Mouse (Mus musculus) CH12.LX (cell line): ENCODE measurements around the gene Cyp2e1. TPM values are rescaled to one million over a fixed set of nuclear protein-coding genes. Genes with fewer than 3 reads are reported as not detected.

Source experiments
- DNase-seq: peaks from one replicate; pipeline ENCODE4 v3.0.0-alpha.2; 2013; ENCODE audit errors: extremely low read depth
- H3K27ac ChIP-seq: 2 replicates; pipeline ENCODE4 v1.5.1; 2012; ENCODE audit warnings: low read depth, mild to moderate bottlenecking, control low read depth, moderate library complexity; ENCODE audit not compliant: insufficient read depth
- H3K27me3 ChIP-seq: replicated peaks from 2 replicates; pipeline ENCODE3; 2012; ENCODE audit warnings: inconsistent platforms
- H3K36me3 ChIP-seq, 2 experiments: replicated peaks in 1 of 2; 2 replicates each; pipeline versions ENCODE3 to v1.6.1; 2012; ENCODE audit warnings: inconsistent platforms in 1 of 2, low read length in 1 of 2, mild to moderate bottlenecking in 1 of 2, mixed read lengths in 1 of 2, moderate library complexity in 1 of 2; ENCODE audit not compliant: control insufficient read depth in 1 of 2, insufficient read depth in 1 of 2
- H3K4me1 ChIP-seq, 2 experiments: 2 replicates each; pipeline ENCODE4 v1.6.1; 2012; ENCODE audit warnings: inconsistent platforms in 1 of 2, moderate library complexity in 1 of 2; ENCODE audit not compliant: insufficient read depth in 2 of 2, control insufficient read depth in 1 of 2
- H3K4me2 ChIP-seq: 2 replicates; pipeline ENCODE4 v1.6.1; 2012; ENCODE audit warnings: low read depth, mild to moderate bottlenecking, control low read depth; ENCODE audit not compliant: poor library complexity, insufficient read depth, severe bottlenecking
- H3K4me3 ChIP-seq, 3 experiments: fragments of 150-350 bp in 1 of 3; sonication (generic) in 1 of 3; replicated peaks in 1 of 3; 2 replicates each; pipeline versions ENCODE3 to v1.5.1; 2011 to 2012; ENCODE audit warnings: low read depth in 2 of 3, low read length in 2 of 3, mild to moderate bottlenecking in 2 of 3, moderate library complexity in 2 of 3, control low read depth in 1 of 3, improper control_type of control experiment in 1 of 3, inconsistent platforms in 1 of 3, mixed read lengths in 1 of 3; ENCODE audit not compliant: poor library complexity in 1 of 3
- H3K79me2 ChIP-seq: replicated peaks from 2 replicates; pipeline ENCODE4 v1.6.1; 2012; ENCODE audit warnings: mild to moderate bottlenecking, moderate library complexity; ENCODE audit not compliant: control insufficient read depth, poor library complexity, insufficient read depth, severe bottlenecking; ENCODE audit errors: extremely low read depth
- H3K9ac ChIP-seq: 2 replicates; pipeline ENCODE4 v1.6.1; 2012; ENCODE audit warnings: low read depth, mild to moderate bottlenecking, control low read depth, moderate library complexity; ENCODE audit not compliant: insufficient read depth
- H3K9me3 ChIP-seq: replicated peaks from 2 replicates; pipeline ENCODE3; 2012; ENCODE audit warnings: low read length, inconsistent platforms, mixed read lengths
- BHLHE40 ChIP-seq: IDR thresholded peaks from 2 replicates; pipeline ENCODE4 v1.6.1; 2011; ENCODE audit warnings: mild to moderate bottlenecking, low read depth, low read length, improper control_type of control experiment
- CTCF ChIP-seq, 2 experiments: IDR thresholded peaks in 1 of 2; conservative IDR thresholded peaks in 1 of 2; 2 replicates each; pipeline ENCODE4 v1.5.1; 2011 to 2012; ENCODE audit warnings: low read depth in 2 of 2, low read length in 2 of 2, improper control_type of control experiment in 1 of 2, inconsistent platforms in 1 of 2, mild to moderate bottlenecking in 1 of 2, moderate library complexity in 1 of 2
- ELF1 ChIP-seq: IDR thresholded peaks from 2 replicates; pipeline ENCODE4 v1.6.1; 2014; ENCODE audit warnings: low read depth, mild to moderate bottlenecking, inconsistent platforms, low read length, improper control_type of control experiment
- EP300 ChIP-seq: IDR thresholded peaks from 2 replicates; pipeline ENCODE4 v1.6.1; 2011; ENCODE audit warnings: low read length, improper control_type of control experiment
- GABPA ChIP-seq: IDR thresholded peaks from 2 replicates; pipeline ENCODE4 v1.6.1; 2012; ENCODE audit warnings: low read depth, low read length, improper control_type of control experiment, inconsistent platforms; ENCODE audit not compliant: insufficient replicate concordance
- IRF4 ChIP-seq: IDR thresholded peaks from 2 replicates; pipeline ENCODE4 v1.6.1; 2014; ENCODE audit warnings: low read depth, mild to moderate bottlenecking, inconsistent platforms, low read length, improper control_type of control experiment
- MEF2A ChIP-seq: IDR thresholded peaks from 2 replicates; pipeline ENCODE4 v1.6.1; 2014; ENCODE audit warnings: low read depth, mild to moderate bottlenecking, inconsistent platforms, low read length, improper control_type of control experiment, borderline replicate concordance
- RAD21 ChIP-seq: IDR thresholded peaks from 2 replicates; pipeline ENCODE4 v1.6.1; 2011; ENCODE audit warnings: low read depth, mild to moderate bottlenecking, low read length, improper control_type of control experiment, moderate library complexity
- SIN3A ChIP-seq: IDR thresholded peaks from 2 replicates; pipeline ENCODE4 v1.6.1; 2012; ENCODE audit warnings: low read length, improper control_type of control experiment, inconsistent platforms
- TCF12 ChIP-seq: IDR thresholded peaks from 2 replicates; pipeline ENCODE4 v1.6.1; 2014; ENCODE audit warnings: low read depth, mild to moderate bottlenecking, inconsistent platforms, low read length, improper control_type of control experiment
- UBTF ChIP-seq: IDR thresholded peaks from 2 replicates; pipeline ENCODE4 v1.6.1; 2012; ENCODE audit warnings: low read depth, mild to moderate bottlenecking, inconsistent platforms, low read length, improper control_type of control experiment, moderate library complexity
- USF2 ChIP-seq: conservative IDR thresholded peaks from 2 replicates; pipeline ENCODE4 v1.6.1; 2011; ENCODE audit warnings: low read depth, low read length, improper control_type of control experiment
- ZKSCAN1 ChIP-seq: IDR thresholded peaks from 2 replicates; pipeline ENCODE4 v1.6.1; 2012; ENCODE audit warnings: low read depth, inconsistent platforms, low read length, improper control_type of control experiment, borderline replicate concordance
- ZMIZ1 ChIP-seq: IDR thresholded peaks from 2 replicates; pipeline ENCODE4 v1.6.1; 2012; ENCODE audit warnings: low read depth, mild to moderate bottlenecking, inconsistent platforms, low read length, improper control_type of control experiment
- dilution Hi-C: fragments of 300-500 bp; cut with MboI; formaldehyde crosslinking; loops from 2 replicates; pipeline ENCODE4 v1.14.3; 2020; ENCODE audit warnings: low sequenced_read_pairs; ENCODE audit not compliant: extremely low pct_unique_long_range_greater_than_20kb, extremely low pct_ligation_motif_present
- in situ Hi-C: fragments of 300-500 bp; cut with MboI; formaldehyde crosslinking; loops from 3 replicates; pipeline ENCODE4 v1.14.3; 2019; ENCODE audit warnings: low sequenced_read_pairs, low pct_ligation_motif_present, low pct_unique_long_range_greater_than_20kb, mixed read lengths
- polyA plus RNA-seq: library from polyadenylated mRNA; unstranded; fragments of >175 nt; gene quantifications from 2 replicates; pipeline ENCODE4 v1.2.1, GENCODE M21; 2012; ENCODE audit warnings: low read depth; ENCODE audit not compliant: insufficient read length
- total RNA-seq, 2 experiments: library from RNA; depleted of rRNA; stranded (reverse); fragments of 300-350 nt in 1 of 2; fragments of >200 nt in 1 of 2; gene quantifications; 2 replicates each; pipeline ENCODE4 v1.2.3; 2012 to 2014

The Cyp2e1 gene
- total and polyA plus RNA-seq, 3 experiments, result not detected

- no peak for DNase-seq
- dilution Hi-C loops (no loop called here), in situ Hi-C loops (no loop called here)
- no peak overlapping the region for H3K4me2 ChIP-seq
- TF ChIP-seq GABPA (no peak), CTCF (conservative IDR thresholded peaks at IDR 0.05 in 1 of 2, IDR thresholded peaks at IDR 0.05 in 1 of 2; ENCODE audit: low read depth in 2 of 2, low read length in 2 of 2) (peak in 1 of 2 experiments; percentile 37; a peak in 2 of 4 replicates)
- TF ChIP-seq, all 38 proteins: peak for 1
- Histone ChIP-seq H3K27me3 (peaks cover 54% of the 10 kb centered on the region), H3K4me3 (no peak overlapping the region), H3K4me1 (no peaks in the 10 kb centered on the region), H3K9ac (no peak overlapping the region), H3K36me3 (no peaks in the 10 kb centered on the region), H3K79me2 (no peaks in the 10 kb centered on the region), H3K27ac (no peak overlapping the region), H3K9me3 (no peaks in the 10 kb centered on the region)
Observed at GRCm38 (mm10) chr7:140733162-140733561, 30.4 kb upstream of the Cyp2e1 start.

- Histone ChIP-seq H3K9ac (no peak overlapping the region), H3K79me2 (no peaks in the 10 kb centered on the region), H3K27me3 (peaks cover 58% of the 10 kb centered on the region)
- DNase-seq, result no peak
- TF ChIP-seq ELF1 (no peak), GABPA (no peak), RAD21 (no peak), SIN3A (no peak), USF2 (no peak), ZMIZ1 (no peak), ZKSCAN1 (no peak), MEF2A (no peak), IRF4 (no peak), EP300 (no peak), TCF12 (no peak), UBTF (no peak), BHLHE40 (no peak)
- TF ChIP-seq, all 38 proteins: peak for 0
- dilution Hi-C loops, result no loop called here
- no peaks in the 10 kb centered on the region for H3K9me3 ChIP-seq
- in situ Hi-C loops, result no loop called here
- no peak overlapping the region for H3K4me2 ChIP-seq
- H3K4me1 ChIP-seq, result no peaks in the 10 kb centered on the region
- no peak overlapping the region for H3K27ac ChIP-seq
- H3K4me3 ChIP-seq, result no peak overlapping the region
- no peaks in the 10 kb centered on the region for H3K36me3 ChIP-seq
Observed at GRCm38 (mm10) chr7:140747402-140747801, 16.1 kb upstream of the Cyp2e1 start.
